Mouse (Mus musculus) limb, embryonic 11.5 days (tissue): Measurements from ENCODE around the gene Scgb2b27. TPM values are rescaled to one million over a fixed set of nuclear protein-coding genes. Genes with fewer than 3 reads are reported as not detected.

Experiments
- polyA plus RNA-seq: library from polyadenylated mRNA; unstranded; fragments of >200 nt; fragmentation: Nextera tagmentation; extraction: Ambion mirVana; gene quantifications from 2 replicates; pipeline ENCODE4 v1.2.1, GENCODE M21; 2014

Gene Scgb2b27
- polyA plus RNA-seq, 1 experiment from 2014 or later: not detected

Other genes with a start within 250 kb of the Scgb2b27 start
- gene Scgb2b26, start 68.9 kb downstream of the Scgb2b27 start, polyA plus RNA-seq: not detected in 2 replicates
- not detected in 2 replicates for gene Scgb1b27, start 7.5 kb upstream of the Scgb2b27 start, polyA plus RNA-seq
- gene Scgb1b30, start 81.5 kb upstream of the Scgb2b27 start, polyA plus RNA-seq: not detected in 2 replicates
- 7.1 and 7.2 TPM in 2 replicates for gene Wtip, start 119.3 kb upstream of the Scgb2b27 start, polyA plus RNA-seq
- 280 and 284 TPM in 2 replicates for gene Uba2, start 155.7 kb upstream of the Scgb2b27 start, polyA plus RNA-seq
- 65.3 and 77.2 TPM in 2 replicates for gene Pdcd2l, start 182.7 kb upstream of the Scgb2b27 start, polyA plus RNA-seq
- 278 and 291 TPM in 2 replicates for gene Gpi1, start 216.4 kb upstream of the Scgb2b27 start, polyA plus RNA-seq
- not detected in 2 replicates for gene Gm6096, start 237.1 kb upstream of the Scgb2b27 start, polyA plus RNA-seq